Mouse (Mus musculus) hindbrain, embryonic 14.5 days (tissue): Measurements from ENCODE around the gene Anapc5. TPM values are rescaled to one million over a fixed set of nuclear protein-coding genes. Genes with fewer than 3 reads are reported as not detected.

Experiments used
- ATAC-seq: fragments of 200-750 bp; cut with Nextera tagmentation; 2 replicates; pipeline ENCODE4 v1.8.0; 2017; ENCODE audit warnings: moderate number of reproducible peaks, mild to moderate bottlenecking, moderate TSS enrichment, moderate library complexity; ENCODE audit not compliant: low FRiP score
- DNase-seq: peaks from one replicate; pipeline ENCODE4 v3.0.0-alpha.2; 2015; ENCODE audit warnings: low spot score
- H3K27ac ChIP-seq: fragments of 300-500 bp; sonication (generic); 2 replicates; pipeline ENCODE4 v1.5.1; 2014; ENCODE audit warnings: mild to moderate bottlenecking, moderate library complexity
- H3K27me3 ChIP-seq: fragments of 300-500 bp; sonication (generic); 2 replicates; pipeline ENCODE4 v1.6.1; 2014; ENCODE audit warnings: mild to moderate bottlenecking, low read length, mixed read lengths; ENCODE audit not compliant: control insufficient read depth, insufficient read depth
- H3K36me3 ChIP-seq: fragments of 300-500 bp; sonication (generic); replicated peaks from 2 replicates; pipeline ENCODE4 v1.6.1; 2014; ENCODE audit not compliant: control insufficient read depth, insufficient read depth
- H3K4me1 ChIP-seq: fragments of 300-500 bp; sonication (generic); replicated peaks from 2 replicates; pipeline ENCODE4 v1.6.1; 2014; ENCODE audit warnings: antibody characterized with exemption, low read length, mixed read lengths; ENCODE audit not compliant: control insufficient read depth, insufficient read depth
- H3K4me2 ChIP-seq: fragments of 300-500 bp; sonication (generic); replicated peaks from 2 replicates; pipeline ENCODE4 v1.6.1; 2014; ENCODE audit warnings: mild to moderate bottlenecking, moderate library complexity
- H3K4me3 ChIP-seq: fragments of 300-500 bp; sonication (generic); replicated peaks from 2 replicates; pipeline ENCODE4 v1.5.1; 2014; ENCODE audit warnings: mild to moderate bottlenecking, low read length
- H3K9ac ChIP-seq: fragments of 300-500 bp; sonication (generic); 2 replicates; pipeline ENCODE4 v1.6.1; 2014
- H3K9me3 ChIP-seq: fragments of 300-500 bp; sonication (generic); 2 replicates; pipeline ENCODE4 v1.6.1; 2016; ENCODE audit warnings: low read length; ENCODE audit not compliant: control insufficient read depth
- WGBS: fragments of 180-500 bp; shearing (Covaris S2); extraction: QIAGEN DNeasy Blood & Tissue Kit; methylation state at CpG from one replicate; pipeline ENCODE4 v1.1.7; 2014; 5-methylcytosine and 5-hydroxymethylcytosine counted together
- polyA plus RNA-seq: library from polyadenylated mRNA; unstranded; fragments of >200 nt; fragmentation: Nextera tagmentation; extraction: Ambion mirVana; gene quantifications from 2 replicates; pipeline ENCODE4 v1.2.1, GENCODE M21; 2014

The Anapc5 gene
- polyA plus RNA-seq, 1 experiment from 2014 or later, result 487 TPM

GRCm38 (mm10) chr5:122801684-122802083, 19.5 kb downstream of the Anapc5 start:
- no peak overlapping the region for H3K27ac ChIP-seq
- no peak overlapping the region for H3K4me3 ChIP-seq
- peaks cover 98% of the 10 kb centered on the region for H3K36me3 ChIP-seq
- DNase-seq (no peak), ATAC-seq (no peak)
- no peak overlapping the region for H3K9ac ChIP-seq
- H3K27me3 ChIP-seq, result no peaks in the 10 kb centered on the region
- H3K4me1 ChIP-seq, result peaks cover 6% of the 10 kb centered on the region; the same call in 1 of the 2 replicates
- H3K9me3 ChIP-seq, result no peaks in the 10 kb centered on the region
- 98% methylated on average over 8 of the region's 8 CpGs for WGBS
- no peak overlapping the region for H3K4me2 ChIP-seq

GRCm38 (mm10) chr5:122800345-122801010, 20.7 kb downstream of the Anapc5 start:
- peak overlapping the region; percentile 20; the same call in 1 of the 2 replicates for H3K27ac ChIP-seq
- H3K27me3 ChIP-seq, result no peaks in the 10 kb centered on the region
- DNase-seq (no peak), ATAC-seq (no peak)
- H3K4me2 ChIP-seq, result no peak overlapping the region
- H3K4me3 ChIP-seq, result no peak overlapping the region
- no peak overlapping the region for H3K9ac ChIP-seq
- WGBS, result 75% methylated on average over 13 of the region's 13 CpGs
- H3K4me1 ChIP-seq, result peaks cover 6% of the 10 kb centered on the region; the same call in 1 of the 2 replicates
- no peaks in the 10 kb centered on the region for H3K9me3 ChIP-seq
- H3K36me3 ChIP-seq, result peaks cover 98% of the 10 kb centered on the region

GRCm38 (mm10) chr5:122799379-122800344, 21.5 kb downstream of the Anapc5 start:
- no peak for DNase-seq
- Histone ChIP-seq H3K4me1 (peaks cover 6% of the 10 kb centered on the region; the same call in 1 of the 2 replicates), H3K36me3 (peaks cover 98% of the 10 kb centered on the region), H3K27me3 (no peaks in the 10 kb centered on the region), H3K4me2 (no peak overlapping the region), H3K9me3 (no peaks in the 10 kb centered on the region), H3K27ac (peak overlapping the region; percentile 20), H3K4me3 (no peak overlapping the region), H3K9ac (no peak overlapping the region)
- ATAC-seq, result peak; percentile 64; the same call in 1 of the 2 replicates
- WGBS, result 66% methylated on average over 17 of the region's 17 CpGs

GRCm38 (mm10) chr5:122798557-122799378, 22.4 kb downstream of the Anapc5 start:
- Histone ChIP-seq H3K36me3 (peaks cover 98% of the 10 kb centered on the region), H3K4me2 (no peak overlapping the region), H3K27me3 (no peaks in the 10 kb centered on the region), H3K9me3 (no peaks in the 10 kb centered on the region), H3K4me3 (no peak overlapping the region), H3K27ac (peak overlapping the region; percentile 20), H3K4me1 (peaks cover 6% of the 10 kb centered on the region; the same call in 1 of the 2 replicates), H3K9ac (no peak overlapping the region)
- WGBS, result 58% methylated on average over 17 of the region's 17 CpGs
- peak; percentile 65; the same call in 1 of the 2 replicates for ATAC-seq
- DNase-seq, result peak; percentile 74

GRCm38 (mm10) chr5:122797866-122798265, 23.3 kb downstream of the Anapc5 start:
- Histone ChIP-seq H3K9me3 (no peaks in the 10 kb centered on the region), H3K27ac (peak overlapping the region; percentile 20; the same call in 1 of the 2 replicates), H3K27me3 (no peaks in the 10 kb centered on the region), H3K4me2 (no peak overlapping the region), H3K4me1 (peaks cover 6% of the 10 kb centered on the region; the same call in 1 of the 2 replicates), H3K9ac (no peak overlapping the region), H3K36me3 (peaks cover 98% of the 10 kb centered on the region), H3K4me3 (no peak overlapping the region)
- ATAC-seq, result no peak
- no peak for DNase-seq
- 94% methylated on average over 3 of the region's 3 CpGs for WGBS

GRCm38 (mm10) chr5:122788696-122789095, 32.4 kb downstream of the Anapc5 start:
- Histone ChIP-seq H3K4me2 (no peak overlapping the region), H3K4me3 (no peak overlapping the region), H3K36me3 (peaks cover 82% of the 10 kb centered on the region), H3K27me3 (no peaks in the 10 kb centered on the region), H3K27ac (no peak overlapping the region), H3K9ac (no peak overlapping the region), H3K9me3 (no peaks in the 10 kb centered on the region), H3K4me1 (no peaks in the 10 kb centered on the region)
- DNase-seq, result no peak
- no peak for ATAC-seq
- 92% methylated on average over 2 of the region's 2 CpGs for WGBS

- Histone ChIP-seq H3K9ac (no peak overlapping the region), H3K9me3 (no peaks in the 10 kb centered on the region), H3K27me3 (no peaks in the 10 kb centered on the region), H3K36me3 (peaks cover 59% of the 10 kb centered on the region), H3K27ac (no peak overlapping the region), H3K4me3 (no peak overlapping the region), H3K4me2 (no peak overlapping the region), H3K4me1 (no peaks in the 10 kb centered on the region)
- 72% methylated on average over 12 of the region's 12 CpGs for WGBS
- DNase-seq (no peak), ATAC-seq (no peak)
Measured at GRCm38 (mm10) chr5:122786035-122786819, 34.9 kb downstream of the Anapc5 start.

- H3K4me1 ChIP-seq, result no peaks in the 10 kb centered on the region
- no peak overlapping the region for H3K27ac ChIP-seq
- DNase-seq (no peak), ATAC-seq (no peak)
- H3K4me3 ChIP-seq, result no peak overlapping the region
- no peak overlapping the region for H3K4me2 ChIP-seq
- H3K36me3 ChIP-seq, result peaks cover 35% of the 10 kb centered on the region
- no peak overlapping the region for H3K9ac ChIP-seq
- no peaks in the 10 kb centered on the region for H3K27me3 ChIP-seq
- WGBS, result 58% methylated on average over 14 of the region's 14 CpGs
- no peaks in the 10 kb centered on the region for H3K9me3 ChIP-seq
Measured at GRCm38 (mm10) chr5:122783726-122784406, 37.3 kb downstream of the Anapc5 start.
